Mouse (Mus musculus) kidney, postnatal 14 days (tissue): ENCODE results near the gene Igfals.
A peak's percentile ranks its signal among the peaks of the same experiment; 100 is the strongest.

Source experiments
- DNase-seq: peaks from one replicate; pipeline ENCODE4 v3.0.0; 2022; ENCODE audit warnings: mixed read lengths

The Igfals gene

GRCm38 (mm10) chr17:24865776-24866175 lies at the start of gene Igfals:
Igfals (plus strand) TSS chr17:24865997.
- no peak for DNase-seq

DNA sequence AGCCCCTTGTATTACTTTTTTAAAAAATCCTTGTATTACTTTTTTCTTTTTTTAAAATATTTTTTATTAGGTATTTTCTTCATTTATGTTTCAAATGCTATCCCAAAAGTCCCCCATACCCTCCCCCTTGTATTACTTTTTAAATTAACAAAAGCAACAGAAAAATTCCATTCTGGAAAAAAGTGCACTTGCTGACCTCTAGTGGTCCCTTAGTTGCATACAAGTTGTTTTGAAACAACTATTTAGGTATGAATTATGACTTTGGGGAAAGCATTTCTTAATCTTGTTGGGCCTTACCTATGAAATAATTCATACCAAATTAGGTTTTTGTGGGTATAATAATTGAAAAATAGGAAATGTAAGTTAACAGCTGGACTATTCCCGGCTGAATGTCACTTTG lies 48.3 kb upstream of the Igfals start:
- no peak for DNase-seq

DNA sequence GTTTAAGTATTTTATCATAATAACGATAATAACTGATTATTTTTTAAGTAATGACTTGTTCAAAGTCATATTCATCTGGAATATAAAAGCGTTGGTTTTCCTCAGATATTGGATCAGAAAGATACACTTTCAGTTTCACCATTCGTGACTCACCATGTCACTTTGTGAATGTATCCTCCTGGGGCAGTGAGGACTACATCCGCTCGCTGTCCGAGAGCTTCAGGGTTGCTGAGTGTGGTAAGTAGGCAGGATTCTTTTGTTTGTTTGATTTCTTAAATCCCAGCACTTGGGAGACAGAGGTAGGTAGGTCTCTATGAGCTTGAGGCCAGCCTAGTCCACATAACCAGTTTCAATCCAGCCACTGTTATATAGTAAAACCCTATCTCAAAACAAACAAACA lies 47.6 kb upstream of the Igfals start:
- DNase-seq, result no peak

GRCm38 (mm10) chr17:24819469-24819868 lies 46.3 kb upstream of the Igfals start:
- no peak for DNase-seq

GRCm38 (mm10) chr17:24821351-24822280 lies 44.2 kb upstream of the Igfals start:
- DNase-seq, result peak; percentile 21

- no peak for DNase-seq
These were observed 26.0 kb upstream of the Igfals start, which contains the start of gene Hagh for GRCm38 (mm10) chr17:24839842-24840241. Hagh (plus strand) TSS chr17:24840143.

- DNase-seq, result no peak
These were observed 25.5 kb upstream of the Igfals start for GRCm38 (mm10) chr17:24840341-24840740.

- peak; percentile 64 for DNase-seq
These were observed 24.7 kb upstream of the Igfals start for GRCm38 (mm10) chr17:24841133-24841532.

DNA sequence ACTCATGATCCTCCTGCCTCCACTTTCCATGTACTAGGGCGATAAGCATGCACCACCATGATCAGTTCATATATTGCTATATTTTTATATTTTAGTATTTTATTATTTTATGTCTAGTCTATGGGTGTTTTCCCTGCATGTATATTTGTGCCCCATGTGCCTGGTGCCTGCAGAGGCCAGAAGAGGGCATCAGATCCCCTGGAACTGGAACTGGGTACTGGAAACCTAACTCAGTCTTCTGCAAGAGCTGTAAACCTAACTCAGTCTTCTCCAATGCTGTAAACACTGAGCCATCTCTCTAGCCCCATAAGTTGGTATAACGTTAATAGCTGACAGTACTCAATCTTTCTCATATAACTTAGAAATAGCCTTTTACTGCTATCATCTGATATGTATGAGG lies 23.2 kb upstream of the Igfals start:
- DNase-seq, result no peak

GRCm38 (mm10) chr17:24844525-24844924 lies 21.3 kb upstream of the Igfals start:
- no peak for DNase-seq

DNA sequence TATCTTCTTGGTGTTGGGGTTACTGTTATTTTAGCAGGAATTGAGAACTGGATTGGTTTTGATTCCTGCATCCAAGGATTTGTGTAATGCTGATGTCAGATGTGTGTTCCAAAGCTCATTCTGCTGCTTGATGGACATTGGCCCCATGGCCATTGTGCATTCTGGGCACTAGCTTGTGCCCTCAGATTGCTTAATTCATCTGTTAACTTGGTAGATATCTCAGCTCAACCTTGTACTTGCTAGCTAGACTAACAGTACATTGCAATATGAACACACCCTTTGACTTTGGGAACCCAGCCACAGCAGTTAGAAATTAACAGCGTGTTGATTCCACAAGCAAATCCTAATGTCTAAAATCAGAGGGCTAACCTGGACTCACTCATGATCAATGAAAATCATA lies 18.4 kb upstream of the Igfals start:
- DNase-seq, result peak; percentile 66

- peak; percentile 54 for DNase-seq
These were observed 17.2 kb upstream of the Igfals start for GRCm38 (mm10) chr17:24848600-24849031.

GRCm38 (mm10) chr17:24849733-24850064 lies 16.1 kb upstream of the Igfals start:
- no peak for DNase-seq

DNA sequence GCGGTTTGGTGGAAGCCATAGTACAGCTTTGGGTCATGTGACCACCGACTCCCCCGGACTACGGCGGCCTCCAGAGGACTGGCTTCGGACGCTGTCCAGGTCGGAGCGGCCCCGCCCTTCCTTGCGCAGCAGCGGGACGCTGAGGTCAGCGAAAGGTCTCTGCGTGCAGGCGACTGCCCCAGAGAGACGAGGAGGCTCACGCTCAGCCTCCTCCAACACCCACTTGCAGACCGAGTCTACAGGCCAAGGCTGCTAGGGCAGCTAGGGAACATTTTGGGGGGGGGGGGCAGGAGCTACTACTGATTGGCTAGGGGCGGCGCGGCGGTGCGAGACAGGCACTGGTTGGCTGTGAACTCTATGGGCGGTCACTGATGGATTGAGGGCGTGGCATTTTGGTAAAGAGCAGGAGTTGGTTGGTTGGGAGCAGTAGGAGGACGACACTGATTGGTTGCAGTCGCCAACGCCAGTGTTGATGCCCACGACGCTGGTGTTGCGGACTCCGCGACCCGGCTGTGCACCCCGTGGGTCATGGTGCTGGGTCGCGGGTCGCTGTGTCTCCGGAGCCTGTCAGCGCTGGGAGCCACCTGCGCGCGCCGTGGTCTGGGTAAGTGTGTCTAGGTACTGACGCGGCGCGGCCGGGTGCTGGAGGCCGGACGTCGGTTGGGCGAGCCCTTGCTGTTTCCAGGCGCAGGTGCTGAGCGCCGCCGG lies 15.6 kb upstream of the Igfals start, which contains the start of gene Fahd1:
TSS of gene Fahd1 (minus strand) at position 300 of the 708 bp plus-strand sequence.
- peak; percentile 98 for DNase-seq

- no peak for DNase-seq
These were observed 15.0 kb upstream of the Igfals start for GRCm38 (mm10) chr17:24850773-24851127.

GRCm38 (mm10) chr17:24851381-24852125 lies 14.2 kb upstream of the Igfals start:
- DNase-seq, result no peak

GRCm38 (mm10) chr17:24855838-24856464 lies 9.8 kb upstream of the Igfals start:
- no peak for DNase-seq

DNA sequence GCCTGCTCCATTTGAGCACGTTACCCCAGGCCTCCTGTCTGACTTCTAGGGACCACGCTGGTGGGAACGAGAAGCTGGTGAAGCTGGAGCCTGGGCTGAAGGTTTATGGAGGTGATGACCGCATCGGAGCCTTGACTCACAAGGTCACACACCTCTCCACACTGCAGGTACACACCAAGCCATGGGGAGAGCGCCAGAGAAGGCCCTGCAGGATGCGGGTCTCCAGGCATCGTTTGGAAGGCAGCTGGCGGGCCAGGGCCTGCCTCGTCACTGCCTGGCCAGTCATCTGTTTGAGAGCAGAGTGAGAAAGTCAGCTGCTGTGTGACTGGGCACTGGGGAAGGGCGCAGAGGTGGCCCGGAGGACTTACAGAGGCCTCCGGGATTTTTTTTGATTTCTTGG lies 9.2 kb upstream of the Igfals start:
- no peak for DNase-seq

DNA sequence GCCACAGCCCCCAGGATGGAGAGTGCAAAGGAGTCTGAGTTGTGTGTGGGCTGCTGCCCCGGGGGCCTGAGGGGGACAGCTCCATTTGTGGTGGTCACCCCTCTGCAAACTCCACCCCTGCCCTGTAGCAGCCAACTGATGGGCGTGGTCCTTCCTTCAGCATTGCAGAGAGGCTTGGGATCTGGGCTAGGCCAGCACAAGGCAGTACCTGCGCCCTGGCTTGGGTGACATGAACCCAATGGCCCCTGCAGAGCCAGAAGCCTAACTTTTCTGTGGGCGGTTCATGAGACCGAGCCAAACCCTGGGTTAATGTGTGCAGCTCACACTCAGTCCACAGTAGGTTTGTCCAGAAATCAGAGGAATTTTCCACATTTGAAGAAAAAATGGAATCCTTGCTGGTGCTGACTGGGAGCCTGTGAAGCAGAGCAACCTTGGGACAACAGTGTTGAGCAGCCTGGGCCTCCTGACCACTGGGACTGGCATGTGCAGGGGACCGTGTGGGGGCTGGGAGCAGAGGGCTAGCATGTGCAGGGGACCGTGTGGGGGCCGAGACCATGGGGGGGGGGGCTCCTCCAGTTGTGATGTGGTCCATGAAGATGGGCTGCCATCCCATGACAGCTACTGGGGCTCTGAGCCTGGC lies 7.8 kb upstream of the Igfals start:
- peak; percentile 81 for DNase-seq

DNA sequence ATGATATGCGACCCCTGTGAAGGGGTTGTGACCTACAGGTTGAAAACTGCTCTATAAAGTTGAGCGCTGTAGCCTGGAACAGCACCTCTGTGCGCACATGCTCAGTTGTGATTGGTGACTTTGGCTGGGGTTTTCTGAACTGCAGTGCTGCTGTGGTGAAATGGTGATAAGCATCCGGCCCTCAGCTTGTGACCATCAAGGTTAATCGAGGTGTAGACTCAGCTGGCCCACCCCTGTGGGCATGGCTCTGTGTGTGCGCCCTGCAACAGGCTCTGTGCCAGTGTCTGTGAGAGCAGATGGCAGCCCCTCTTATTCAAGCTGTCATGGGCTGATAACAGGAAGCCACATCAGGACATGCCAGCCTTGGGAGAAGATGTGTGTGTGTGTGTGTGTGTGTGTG lies 6.8 kb upstream of the Igfals start:
- no peak for DNase-seq

- DNase-seq, result no peak
These were observed 5.7 kb upstream of the Igfals start for GRCm38 (mm10) chr17:24860076-24860475.

DNA sequence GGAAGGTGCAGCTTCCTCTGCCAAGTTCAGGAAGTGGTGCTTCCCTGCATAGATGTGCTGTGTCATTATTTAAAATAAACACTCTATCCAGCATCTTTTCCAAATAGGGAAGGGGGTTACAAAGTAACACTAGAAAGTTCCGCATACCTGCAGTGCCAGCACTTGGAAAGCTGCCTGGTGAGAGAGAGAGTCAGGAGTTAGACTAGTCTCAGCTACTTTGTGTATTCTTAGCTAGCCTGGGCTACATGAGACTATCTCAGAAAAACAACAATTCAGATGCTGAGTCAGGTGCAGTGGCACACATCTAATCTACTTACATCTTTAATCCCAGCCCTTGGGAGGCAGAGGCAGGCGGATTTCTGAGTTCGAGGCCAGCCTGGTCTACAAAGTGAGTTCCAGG lies 4.0 kb upstream of the Igfals start:
- DNase-seq, result no peak
